Mouse (Mus musculus) CH12.LX (cell line): ENCODE measurements around the gene Olfr1413. TPM values are rescaled to one million over a fixed set of nuclear protein-coding genes. Genes with fewer than 3 reads are reported as not detected.
A peak's percentile ranks its signal among the peaks of the same experiment; 100 is the strongest.

ENCODE experiments used
- DNase-seq: peaks from one replicate; pipeline ENCODE4 v3.0.0-alpha.2; 2013; ENCODE audit errors: extremely low read depth
- H3K27ac ChIP-seq: 2 replicates; pipeline ENCODE4 v1.5.1; 2012; ENCODE audit warnings: low read depth, mild to moderate bottlenecking, control low read depth, moderate library complexity; ENCODE audit not compliant: insufficient read depth
- H3K27me3 ChIP-seq: replicated peaks from 2 replicates; pipeline ENCODE3; 2012; ENCODE audit warnings: inconsistent platforms
- H3K36me3 ChIP-seq, 2 experiments: replicated peaks in 1 of 2; 2 replicates each; pipeline versions ENCODE3 to v1.6.1; 2012; ENCODE audit warnings: inconsistent platforms in 1 of 2, low read length in 1 of 2, mild to moderate bottlenecking in 1 of 2, mixed read lengths in 1 of 2, moderate library complexity in 1 of 2; ENCODE audit not compliant: control insufficient read depth in 1 of 2, insufficient read depth in 1 of 2
- H3K4me1 ChIP-seq, 2 experiments: 2 replicates each; pipeline ENCODE4 v1.6.1; 2012; ENCODE audit warnings: inconsistent platforms in 1 of 2, moderate library complexity in 1 of 2; ENCODE audit not compliant: insufficient read depth in 2 of 2, control insufficient read depth in 1 of 2
- H3K4me2 ChIP-seq: 2 replicates; pipeline ENCODE4 v1.6.1; 2012; ENCODE audit warnings: low read depth, mild to moderate bottlenecking, control low read depth; ENCODE audit not compliant: poor library complexity, insufficient read depth, severe bottlenecking
- H3K4me3 ChIP-seq, 3 experiments: fragments of 150-350 bp in 1 of 3; sonication (generic) in 1 of 3; replicated peaks in 1 of 3; 2 replicates each; pipeline versions ENCODE3 to v1.5.1; 2011 to 2012; ENCODE audit warnings: low read depth in 2 of 3, low read length in 2 of 3, mild to moderate bottlenecking in 2 of 3, moderate library complexity in 2 of 3, control low read depth in 1 of 3, improper control_type of control experiment in 1 of 3, inconsistent platforms in 1 of 3, mixed read lengths in 1 of 3; ENCODE audit not compliant: poor library complexity in 1 of 3
- H3K79me2 ChIP-seq: replicated peaks from 2 replicates; pipeline ENCODE4 v1.6.1; 2012; ENCODE audit warnings: mild to moderate bottlenecking, moderate library complexity; ENCODE audit not compliant: control insufficient read depth, poor library complexity, insufficient read depth, severe bottlenecking; ENCODE audit errors: extremely low read depth
- H3K9ac ChIP-seq: 2 replicates; pipeline ENCODE4 v1.6.1; 2012; ENCODE audit warnings: low read depth, mild to moderate bottlenecking, control low read depth, moderate library complexity; ENCODE audit not compliant: insufficient read depth
- H3K9me3 ChIP-seq: replicated peaks from 2 replicates; pipeline ENCODE3; 2012; ENCODE audit warnings: low read length, inconsistent platforms, mixed read lengths
- CTCF ChIP-seq, 2 experiments: IDR thresholded peaks in 1 of 2; conservative IDR thresholded peaks in 1 of 2; 2 replicates each; pipeline ENCODE4 v1.5.1; 2011 to 2012; ENCODE audit warnings: low read depth in 2 of 2, low read length in 2 of 2, improper control_type of control experiment in 1 of 2, inconsistent platforms in 1 of 2, mild to moderate bottlenecking in 1 of 2, moderate library complexity in 1 of 2
- E2F4 ChIP-seq: IDR thresholded peaks from 2 replicates; pipeline ENCODE4 v1.6.1; 2011; ENCODE audit warnings: low read depth, low read length, improper control_type of control experiment; ENCODE audit not compliant: insufficient replicate concordance
- GABPA ChIP-seq: IDR thresholded peaks from 2 replicates; pipeline ENCODE4 v1.6.1; 2012; ENCODE audit warnings: low read depth, low read length, improper control_type of control experiment, inconsistent platforms; ENCODE audit not compliant: insufficient replicate concordance
- HCFC1 ChIP-seq: IDR thresholded peaks from 2 replicates; pipeline ENCODE4 v1.6.1; 2012; ENCODE audit warnings: low read depth, mild to moderate bottlenecking, inconsistent platforms, low read length, improper control_type of control experiment
- IRF4 ChIP-seq: IDR thresholded peaks from 2 replicates; pipeline ENCODE4 v1.6.1; 2014; ENCODE audit warnings: low read depth, mild to moderate bottlenecking, inconsistent platforms, low read length, improper control_type of control experiment
- MXI1 ChIP-seq: IDR thresholded peaks from 2 replicates; pipeline ENCODE4 v1.6.1; 2011; ENCODE audit warnings: mild to moderate bottlenecking, low read depth, low read length, improper control_type of control experiment
- MYC ChIP-seq: IDR thresholded peaks from 2 replicates; pipeline ENCODE4 v1.6.1; 2011; ENCODE audit warnings: low read depth, mild to moderate bottlenecking, improper control_type of control experiment, low read length
- NRF1 ChIP-seq: IDR thresholded peaks from 2 replicates; pipeline ENCODE4 v1.6.1; 2014; ENCODE audit warnings: low read depth, mild to moderate bottlenecking, inconsistent platforms, low read length, improper control_type of control experiment, moderate library complexity
- PAX5 ChIP-seq: IDR thresholded peaks from 2 replicates; pipeline ENCODE4 v1.6.1; 2012; ENCODE audit warnings: low read length, inconsistent platforms, mixed read lengths
- POLR2A ChIP-seq: IDR thresholded peaks from 2 replicates; pipeline ENCODE4 v1.6.1; 2011; ENCODE audit warnings: low read depth, mild to moderate bottlenecking, improper control_type of control experiment, low read length
- RAD21 ChIP-seq: IDR thresholded peaks from 2 replicates; pipeline ENCODE4 v1.6.1; 2011; ENCODE audit warnings: low read depth, mild to moderate bottlenecking, low read length, improper control_type of control experiment, moderate library complexity
- RCOR1 ChIP-seq: conservative IDR thresholded peaks from 2 replicates; pipeline ENCODE4 v1.6.1; 2012; ENCODE audit warnings: low read depth, mild to moderate bottlenecking, inconsistent platforms, low read length, improper control_type of control experiment
- SMC3 ChIP-seq: IDR thresholded peaks from 2 replicates; pipeline ENCODE4 v1.6.1; 2011; ENCODE audit warnings: low read depth, low read length, improper control_type of control experiment
- TBP ChIP-seq: conservative IDR thresholded peaks from 2 replicates; pipeline ENCODE4 v1.6.1; 2011; ENCODE audit warnings: low read depth, low read length, improper control_type of control experiment
- TCF12 ChIP-seq: IDR thresholded peaks from 2 replicates; pipeline ENCODE4 v1.6.1; 2014; ENCODE audit warnings: low read depth, mild to moderate bottlenecking, inconsistent platforms, low read length, improper control_type of control experiment
- ZC3H11A ChIP-seq: IDR thresholded peaks from 2 replicates; pipeline ENCODE4 v1.6.1; 2012; ENCODE audit warnings: low read depth, mild to moderate bottlenecking, inconsistent platforms, low read length, improper control_type of control experiment
- ZMIZ1 ChIP-seq: IDR thresholded peaks from 2 replicates; pipeline ENCODE4 v1.6.1; 2012; ENCODE audit warnings: low read depth, mild to moderate bottlenecking, inconsistent platforms, low read length, improper control_type of control experiment
- ZNF384 ChIP-seq: IDR thresholded peaks from 2 replicates; pipeline ENCODE4 v1.6.1; 2012; ENCODE audit warnings: low read depth, low read length, improper control_type of control experiment, inconsistent platforms
- dilution Hi-C: fragments of 300-500 bp; cut with MboI; formaldehyde crosslinking; loops from 2 replicates; pipeline ENCODE4 v1.14.3; 2020; ENCODE audit warnings: low sequenced_read_pairs; ENCODE audit not compliant: extremely low pct_unique_long_range_greater_than_20kb, extremely low pct_ligation_motif_present
- in situ Hi-C: fragments of 300-500 bp; cut with MboI; formaldehyde crosslinking; loops from 3 replicates; pipeline ENCODE4 v1.14.3; 2019; ENCODE audit warnings: low sequenced_read_pairs, low pct_ligation_motif_present, low pct_unique_long_range_greater_than_20kb, mixed read lengths
- polyA plus RNA-seq: library from polyadenylated mRNA; unstranded; fragments of >175 nt; gene quantifications from 2 replicates; pipeline ENCODE4 v1.2.1, GENCODE M21; 2012; ENCODE audit warnings: low read depth; ENCODE audit not compliant: insufficient read length
- total RNA-seq, 2 experiments: library from RNA; depleted of rRNA; stranded (reverse); fragments of 300-350 nt in 1 of 2; fragments of >200 nt in 1 of 2; gene quantifications; 2 replicates each; pipeline ENCODE4 v1.2.3; 2012 to 2014

Olfr1413 gene
- total RNA-seq (2012; rRNA removed) (not detected in 2 replicates), total RNA-seq (2014; rRNA removed) (not detected in 2 replicates), polyA plus RNA-seq (not detected in 2 replicates)

DNA sequence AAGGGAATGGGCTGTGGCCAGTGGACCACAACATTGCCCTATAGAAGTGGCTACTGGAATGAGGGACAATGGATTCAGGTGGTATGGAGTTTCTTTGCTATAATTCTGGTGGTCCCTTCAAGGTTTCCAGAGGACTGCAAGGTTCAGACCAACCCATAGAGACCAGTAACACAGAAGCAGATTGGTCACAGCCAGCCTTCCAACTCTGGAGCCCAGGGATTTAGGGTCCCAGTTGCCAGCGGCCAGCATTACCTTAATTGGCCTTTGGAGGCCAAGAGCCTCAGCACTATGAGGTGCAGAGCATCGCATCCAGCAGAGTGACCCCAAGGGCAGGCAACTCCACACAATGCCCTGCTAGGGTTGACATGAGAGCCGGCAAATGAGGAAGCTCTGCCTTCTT is at the start of gene Olfr1413:
Olfr1413 (plus strand) TSS at position 301 of the 400 bp plus-strand sequence.
- TF ChIP-seq POLR2A (no peak), PAX5 (no peak), IRF4 (no peak), ZMIZ1 (no peak), NRF1 (no peak), E2F4 (no peak), GABPA (no peak), TCF12 (no peak)

DNA sequence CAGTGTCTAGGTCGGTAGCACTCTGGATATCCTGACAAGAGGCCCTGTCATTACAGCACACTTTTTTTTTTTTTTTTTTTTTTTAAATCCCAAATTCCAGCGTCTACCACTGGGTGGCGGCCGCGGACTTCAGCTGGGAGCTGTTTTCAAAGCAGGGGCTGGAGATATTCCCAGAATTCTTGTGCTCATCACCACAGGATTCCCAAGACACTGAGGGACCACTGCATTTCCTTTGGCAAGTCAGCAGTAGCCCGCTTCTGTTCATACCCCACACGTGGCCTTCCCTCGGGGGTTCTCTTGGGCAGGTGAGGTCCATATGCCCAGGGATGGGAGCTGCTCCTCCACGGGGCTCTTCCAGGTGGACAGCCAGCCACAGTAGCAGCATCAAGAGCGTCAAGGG is 49.7 kb upstream of the Olfr1413 start:
- TF ChIP-seq MXI1 (no peak), SMC3 (peak; percentile 72), HCFC1 (no peak), RAD21 (peak; percentile 75), TBP (no peak), MYC (no peak), ZNF384 (peak; percentile 99), CTCF (conservative IDR thresholded peaks at IDR 0.05 in 1 of 2, IDR thresholded peaks at IDR 0.05 in 1 of 2; ENCODE audit: low read depth in 2 of 2, low read length in 2 of 2) (peak; percentile 38 to 79; a peak in 3 of 4 replicates), ZC3H11A (no peak), RCOR1 (no peak)
- TF ChIP-seq, all 38 proteins: peak for 4
- Histone ChIP-seq H3K4me1 (no peaks in the 10 kb centered on the region), H3K4me2 (no peak overlapping the region), H3K27ac (no peak overlapping the region), H3K9me3 (no peaks in the 10 kb centered on the region), H3K36me3 (no peaks in the 10 kb centered on the region), H3K27me3 (peaks cover 76% of the 10 kb centered on the region), H3K79me2 (no peaks in the 10 kb centered on the region), H3K4me3 (no peak overlapping the region), H3K9ac (no peak overlapping the region)
- peak; percentile 9 for DNase-seq
- in situ Hi-C loops (no loop called here), dilution Hi-C loops (no loop called here)

More for the DNA sequence above, at the start of gene Olfr1413:
- no peaks in the 10 kb centered on the region for H3K79me2 ChIP-seq
- H3K9ac ChIP-seq: no peak within 1 kb of the TSS
- in situ Hi-C loops (no loop called here), dilution Hi-C loops (no loop called here)
- DNase-seq: no peak
- H3K36me3 ChIP-seq: no peaks in the 10 kb centered on the region
- no peak within 1 kb of the TSS for H3K4me2 ChIP-seq
- no peak within 1 kb of the TSS for H3K4me3 ChIP-seq
- H3K27me3 ChIP-seq: peaks cover 66% of the 10 kb centered on the region
- no peak within 1 kb of the TSS for H3K27ac ChIP-seq
- no peaks in the 10 kb centered on the region for H3K4me1 ChIP-seq
- no peaks in the 10 kb centered on the region for H3K9me3 ChIP-seq
